9 mouse cellular contexts compared by ENCODE assay signal in the genomic region with DNA sequence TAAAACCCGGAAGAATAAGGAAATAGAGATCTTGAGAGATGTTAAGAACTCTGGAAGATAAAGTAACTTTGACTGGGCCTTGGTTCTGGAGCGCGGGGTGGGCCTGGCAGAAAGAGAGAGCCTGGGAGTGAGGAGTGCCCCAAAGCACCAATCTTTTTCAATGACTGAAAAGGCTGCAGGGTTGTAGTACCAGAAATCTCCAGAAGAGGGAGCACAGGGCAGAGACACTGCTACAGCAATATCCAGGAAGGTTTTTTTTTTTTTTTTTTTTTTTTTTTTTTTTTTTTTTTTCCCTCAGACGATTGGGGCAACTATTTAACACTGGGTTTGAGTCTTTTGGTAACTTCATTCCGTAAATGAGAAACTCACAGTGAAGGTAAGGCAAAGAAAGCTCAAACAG.
DNase-seq lines count a peak whose midpoint lies in the region; ATAC-seq lines count a peak whose summit lies in the region.
"Had no signal": no experiment of that assay in that cellular context is flagged by ENCODE, and none has a peak within 500 bp of the region (broad histone marks: within the 10 kb centered on the region; RNA-seq: fewer than 3 reads in every experiment).

No protein-coding gene starts in this region.

- ATAC-seq in CD4-positive, CD25-positive, alpha-beta regulatory T cell, adult 4 months = peak; percentile 63
- peak; percentile 73 for ATAC-seq in granulocyte monocyte progenitor cell, adult 5-6 weeks (replicated peaks; ENCODE audit: poor library complexity, severe bottlenecking)
- ATAC-seq in lung, embryonic 16.5 days (ENCODE audit: low read depth) = peak; percentile 64; the same call in 1 of the 2 replicates
- no peak; the same call in 1 of the 2 replicates for ATAC-seq in erythroid progenitor cell, adult 5-6 weeks (replicated peaks; ENCODE audit: low FRiP score, poor library complexity, severe bottlenecking)

- H3K9me3 ChIP-seq in lung, embryonic 16.5 days (ENCODE audit: control insufficient read depth, low read length) = no peaks in the 10 kb centered on the region
- H3K9me3 ChIP-seq: limb, embryonic 13.5 days had no signal

- H3K27ac ChIP-seq in lung, embryonic 16.5 days (ENCODE audit: low read length) = peak overlapping the region; percentile 2; the same call in 1 of the 2 replicates
- H3K27ac ChIP-seq: limb, embryonic 13.5 days had no signal

- peak; percentile 78 for DNase-seq in ZHBTc4 (ENCODE audit: low read depth, low spot score)
- peak; percentile 79 for DNase-seq in embryo, embryonic 10 days (ENCODE audit: low spot score)
- DNase-seq in large intestine, adult 2 months (ENCODE audit: low read depth, low spot score) = peak; percentile 46
- peak; percentile 89 for DNase-seq in right cerebral cortex, postnatal 14 days

- H3K4me3 ChIP-seq in lung, embryonic 16.5 days (ENCODE audit: low read length) = no peak overlapping the region
- H3K4me3 ChIP-seq: limb, embryonic 13.5 days had no signal

- H3K4me2 ChIP-seq in lung, embryonic 16.5 days (ENCODE audit: low read depth, low read length) = no peak overlapping the region
- H3K4me2 ChIP-seq: limb, embryonic 13.5 days had no signal

- H3K9ac ChIP-seq in lung, embryonic 16.5 days (ENCODE audit: low read length) = no peak overlapping the region
- H3K9ac ChIP-seq: limb, embryonic 13.5 days had no signal

- H3K27me3 ChIP-seq in lung, embryonic 16.5 days (ENCODE audit: control insufficient read depth, insufficient read depth, low read depth, low read length) = no peaks in the 10 kb centered on the region

- no peaks in the 10 kb centered on the region for H3K36me3 ChIP-seq in lung, embryonic 16.5 days (ENCODE audit: control insufficient read depth, insufficient read depth, low read length)
- H3K36me3 ChIP-seq: limb, embryonic 13.5 days had no signal

- WGBS in large intestine, adult 2 months = 4% methylated on average over 5 of the region's 5 CpGs
- WGBS in lung, embryonic 16.5 days = 6% methylated on average over 5 of the region's 5 CpGs

- 0 out of 2 replicates have a peak, but pooled peaks cover 4% of the 10 kb centered on the region for H3K4me1 ChIP-seq in lung, embryonic 16.5 days (replicated peaks; ENCODE audit: control insufficient read depth, insufficient read depth, low read length)
